Mouse (Mus musculus): ENCODE measurements at regions not wholly inside any gene's neighbourhood (a gene's known extent, or its start where the extent isn't known, plus 50 kb on each side); places are given as distances from the start of the nearest gene placed in this dataset.

DNA sequence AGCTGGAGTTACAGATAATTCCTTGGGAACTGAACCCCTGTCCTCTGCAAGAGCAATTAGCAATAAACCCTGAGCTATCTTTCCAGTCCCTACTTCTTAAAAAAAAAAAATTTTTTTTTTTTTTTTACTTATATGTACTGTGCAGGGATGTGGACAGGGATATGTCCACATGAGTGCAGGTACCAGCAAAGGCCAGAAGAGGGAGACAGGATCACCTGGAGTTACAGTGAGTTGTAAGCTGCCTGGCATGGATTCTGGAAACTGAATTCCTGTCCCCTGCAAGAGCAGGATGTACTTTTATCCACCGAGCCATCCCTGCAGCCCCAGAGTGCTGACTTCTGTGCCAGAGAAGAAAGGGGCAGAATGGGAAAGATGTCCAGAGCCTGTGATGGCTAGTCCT is 58.4 kb upstream of the Ttc34 start:
- no peak overlapping the region for H3K27ac ChIP-seq (ENCODE audit: insufficient read depth, low read length)

DNA sequence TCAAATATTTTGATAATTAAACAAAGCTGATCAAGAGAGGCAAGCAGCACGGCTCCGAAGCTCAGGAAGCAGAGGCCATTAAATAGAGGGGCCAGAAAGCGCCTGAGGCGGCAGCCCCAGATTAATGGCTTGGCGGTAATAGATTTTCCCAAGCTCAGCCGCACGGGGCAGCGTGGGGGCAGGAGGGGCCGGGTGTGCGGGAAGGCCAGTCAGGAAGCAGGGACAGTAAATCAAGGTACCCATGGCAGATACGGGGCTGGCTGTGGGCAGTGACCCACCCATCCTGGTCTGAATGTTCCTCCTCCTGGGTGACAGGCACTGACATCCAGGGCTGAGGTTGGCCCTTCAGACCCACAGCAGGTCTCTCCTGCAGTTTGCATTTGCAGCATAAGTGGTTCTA is 55.9 kb upstream of the Ttc34 start:
- Histone ChIP-seq H3K4me1 (ENCODE audit: control insufficient read depth, insufficient read depth, low read length) (no peaks in the 10 kb centered on the region), H3K4me3 (ENCODE audit: insufficient read depth, low read length) (no peak overlapping the region), H3K27ac (ENCODE audit: insufficient read depth, low read length) (no peak overlapping the region)
- TF ChIP-seq CTCF (IDR thresholded peaks at IDR 0.05; ENCODE audit: borderline replicate concordance, insufficient read depth, low read length), result no peak
- TF ChIP-seq POLR2A (IDR thresholded peaks at IDR 0.05; ENCODE audit: low read depth, low read length), result no peak

More for the DNA sequence above, 58.4 kb upstream of the Ttc34 start:
- no peak overlapping the region for H3K4me3 ChIP-seq (ENCODE audit: insufficient read depth, low read length)
- TF ChIP-seq POLR2A (IDR thresholded peaks at IDR 0.05; ENCODE audit: low read depth, low read length), result no peak
- no peak for TF ChIP-seq CTCF (IDR thresholded peaks at IDR 0.05; ENCODE audit: borderline replicate concordance, insufficient read depth, low read length)
- H3K4me1 ChIP-seq (ENCODE audit: control insufficient read depth, insufficient read depth, low read length), result no peaks in the 10 kb centered on the region

DNA sequence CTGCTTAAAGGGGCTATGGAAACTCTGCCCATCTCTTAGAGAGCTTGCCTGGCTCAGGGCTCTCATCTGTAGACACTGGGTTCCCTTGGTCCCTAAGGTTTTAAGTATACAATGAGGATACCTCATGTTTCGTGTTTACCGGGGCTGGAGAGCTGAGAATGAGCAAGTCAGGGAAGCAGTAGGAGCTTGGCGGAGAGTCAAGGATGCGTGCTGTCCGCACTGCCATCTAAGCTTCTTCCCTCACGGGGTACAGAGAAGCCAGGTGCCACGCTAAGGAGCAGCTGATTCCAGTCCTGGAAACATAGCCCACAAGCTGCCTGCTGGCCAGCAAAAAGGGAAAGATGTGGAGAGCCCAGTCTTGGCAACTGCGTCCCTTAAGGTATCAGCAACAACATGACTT is 55.0 kb upstream of the Ttc34 start:
- Histone ChIP-seq H3K4me3 (ENCODE audit: insufficient read depth, low read length) (no peak overlapping the region), H3K27ac (ENCODE audit: insufficient read depth, low read length) (no peak overlapping the region), H3K4me1 (ENCODE audit: control insufficient read depth, insufficient read depth, low read length) (no peaks in the 10 kb centered on the region)
- TF ChIP-seq CTCF (IDR thresholded peaks at IDR 0.05; ENCODE audit: borderline replicate concordance, insufficient read depth, low read length), result no peak
- TF ChIP-seq POLR2A (IDR thresholded peaks at IDR 0.05; ENCODE audit: low read depth, low read length), result no peak

DNA sequence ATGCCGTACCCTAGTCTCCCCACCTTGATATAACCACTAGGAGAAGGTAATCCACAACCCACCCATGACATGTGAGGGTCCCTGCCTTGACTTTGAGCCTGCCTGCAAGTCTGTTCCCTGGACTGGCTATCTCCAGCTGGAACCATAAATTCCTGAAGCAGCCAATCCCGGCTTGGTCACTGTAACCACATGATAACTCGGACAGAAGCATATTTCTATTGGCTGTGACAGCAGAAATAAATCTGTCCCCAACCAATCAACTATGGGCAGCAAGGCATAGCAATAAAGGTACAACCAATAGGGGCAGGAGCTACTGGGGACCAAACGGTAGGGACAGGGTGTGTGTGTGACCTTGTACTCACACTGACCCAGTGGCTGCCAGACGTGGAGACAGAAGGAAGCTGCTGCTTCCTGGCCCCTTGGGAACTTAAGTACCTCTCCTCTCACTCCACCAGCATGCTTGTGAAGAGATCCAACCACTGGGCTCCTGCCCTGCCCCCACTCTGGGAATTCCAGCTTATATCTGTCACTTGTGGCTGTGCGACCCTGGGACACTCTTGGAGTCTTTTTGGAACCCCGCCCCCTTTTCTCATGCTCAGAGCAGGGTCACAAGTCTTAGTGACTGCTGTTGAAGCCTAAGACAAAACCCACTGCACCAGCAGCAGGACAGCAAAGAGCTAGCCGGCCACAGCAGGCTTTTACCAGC is 51.8 kb upstream of the Ttc34 start:
- TF ChIP-seq POLR2A (IDR thresholded peaks at IDR 0.05; ENCODE audit: low read depth, low read length) (no peak), CTCF (IDR thresholded peaks at IDR 0.05; ENCODE audit: borderline replicate concordance, insufficient read depth, low read length) (no peak)
- no peak overlapping the region for H3K27ac ChIP-seq (ENCODE audit: insufficient read depth, low read length)
- no peaks in the 10 kb centered on the region for H3K4me1 ChIP-seq (ENCODE audit: control insufficient read depth, insufficient read depth, low read length)
- H3K4me3 ChIP-seq (ENCODE audit: insufficient read depth, low read length), result no peak overlapping the region

DNA sequence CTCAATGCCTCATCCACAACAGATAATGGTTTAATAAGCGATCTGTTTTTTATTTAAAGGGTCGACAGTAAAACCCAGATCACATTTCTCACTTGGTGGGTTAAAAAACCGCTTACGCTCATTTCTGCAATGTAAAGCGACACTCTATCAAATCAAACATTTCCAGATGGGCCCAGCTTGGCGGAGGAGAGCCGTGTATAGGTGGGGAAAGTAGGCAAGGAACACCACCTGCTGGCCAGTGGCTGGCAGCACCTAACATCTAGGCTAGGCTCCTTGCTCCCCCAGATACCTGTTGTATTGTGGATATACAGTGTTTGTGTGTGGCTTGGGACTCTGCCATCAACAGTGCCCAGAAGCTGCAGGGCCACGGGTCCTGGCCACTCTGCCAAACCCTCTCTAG is 50.1 kb upstream of the Ttc34 start:
- Histone ChIP-seq H3K27ac (ENCODE audit: insufficient read depth, low read length) (no peak overlapping the region), H3K4me1 (ENCODE audit: control insufficient read depth, insufficient read depth, low read length) (no peaks in the 10 kb centered on the region), H3K4me3 (ENCODE audit: insufficient read depth, low read length) (no peak overlapping the region)
- no peak for TF ChIP-seq POLR2A (IDR thresholded peaks at IDR 0.05; ENCODE audit: low read depth, low read length)
- TF ChIP-seq CTCF (IDR thresholded peaks at IDR 0.05; ENCODE audit: borderline replicate concordance, insufficient read depth, low read length), result peak; percentile 59; the same call in 1 of the 2 replicates
